Mouse (Mus musculus) left cerebral cortex, postnatal 14 days (tissue): ENCODE data around the gene Nedd9. TPM values are rescaled to one million over a fixed set of nuclear protein-coding genes. Genes with fewer than 3 reads are reported as not detected.

ENCODE experiments used
- DNase-seq, 2 experiments: peaks; one replicate each; pipeline ENCODE4 v3.0.0; 2021 to 2022; ENCODE audit warnings: low spot score in 2 of 2, mixed read lengths in 1 of 2
- intact Hi-C: fragments of 180-260 bp; cut with DNase I; formaldehyde crosslinking; loops from one replicate; pipeline ENCODE4 v1.15.1; 2025
- total RNA-seq, 2 experiments: library from RNA; stranded (reverse); gene quantifications; 2 replicates each; pipeline ENCODE4 v1.2.3; 2021

Nedd9 gene
- total RNA-seq, 2 experiments from 2014 or later = 9.6 to 13.2 TPM

DNA sequence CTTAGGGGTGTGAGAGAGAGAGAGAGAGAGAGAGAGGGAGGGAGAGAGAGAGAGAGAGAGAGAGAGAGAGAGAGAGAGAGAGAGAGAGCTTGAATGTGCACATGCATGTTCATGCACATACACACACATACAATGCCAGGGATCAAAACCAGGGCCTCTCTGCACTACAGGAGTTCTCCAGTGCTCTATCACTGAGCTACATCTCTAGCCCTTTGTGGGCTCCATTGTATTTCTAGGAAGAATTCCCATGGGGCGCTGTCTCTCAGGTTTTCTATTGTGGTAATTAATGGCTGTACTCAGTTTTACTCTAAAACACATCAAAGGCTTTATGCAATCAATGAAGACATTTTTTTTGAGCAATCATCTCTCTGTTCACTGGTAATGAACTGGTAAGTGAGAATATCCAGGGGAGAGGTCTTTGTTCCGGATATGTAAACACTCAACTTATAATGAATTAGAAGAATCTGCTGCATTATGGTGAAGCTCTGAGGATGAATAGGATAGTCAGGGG lies 11.5 kb upstream of the Nedd9 start:
- DNase-seq = no peak
- intact Hi-C loops = no loop called here

DNA sequence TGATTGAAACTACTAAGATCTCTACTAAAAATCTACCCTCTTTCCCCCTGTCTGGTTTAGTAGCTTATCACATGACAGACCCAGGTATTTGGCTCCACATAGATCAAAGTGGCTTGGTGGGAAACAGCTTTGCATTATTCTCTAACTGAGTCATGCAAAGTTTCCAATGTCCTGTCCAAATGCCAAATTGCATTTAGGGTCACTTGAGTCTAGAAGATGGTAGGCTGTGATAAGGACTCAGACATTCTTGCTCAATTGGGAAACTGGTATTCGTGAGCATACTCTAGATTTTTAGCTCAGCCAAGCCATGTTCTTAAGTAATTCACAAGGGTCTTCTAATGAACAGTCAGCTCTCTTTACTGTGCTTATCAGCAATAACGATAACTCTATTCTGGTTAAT lies 7.5 kb upstream of the Nedd9 start:
- intact Hi-C loops = no loop called here
- DNase-seq = no peak

DNA sequence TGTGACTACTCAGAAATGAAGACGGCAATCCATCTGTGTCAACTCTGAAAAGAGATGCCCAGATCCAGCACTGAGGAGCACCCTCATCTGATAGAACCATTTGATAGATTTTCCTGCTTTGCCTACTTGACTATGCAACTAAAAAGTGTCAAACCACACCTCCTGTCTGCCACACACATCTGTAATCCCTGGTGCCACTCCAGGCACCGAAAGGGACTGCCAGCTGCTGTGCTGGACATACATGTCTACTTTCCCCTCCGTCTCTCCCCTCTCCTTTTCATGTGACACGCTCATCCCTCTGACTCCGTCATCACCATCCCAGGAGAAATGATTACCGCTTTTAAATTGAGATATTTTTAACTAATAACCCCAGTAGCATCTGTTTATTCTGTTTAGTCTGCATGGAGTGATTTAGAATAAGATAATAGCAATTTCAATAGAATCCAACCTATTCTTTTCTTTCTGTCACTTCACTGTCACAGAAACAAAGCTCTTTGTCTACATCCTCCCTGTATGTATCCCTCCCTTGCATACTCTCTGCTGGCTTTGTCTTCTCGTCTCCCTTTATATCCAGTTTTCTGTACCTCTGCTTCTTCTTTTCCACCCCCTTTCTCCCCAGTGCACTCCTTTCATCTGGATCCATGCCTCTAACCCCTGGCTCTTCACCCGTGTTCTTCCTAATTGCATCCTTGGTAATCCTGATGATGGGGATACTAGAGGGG lies 5.0 kb upstream of the Nedd9 start:
- intact Hi-C loops = no loop called here
- no peak for DNase-seq

DNA sequence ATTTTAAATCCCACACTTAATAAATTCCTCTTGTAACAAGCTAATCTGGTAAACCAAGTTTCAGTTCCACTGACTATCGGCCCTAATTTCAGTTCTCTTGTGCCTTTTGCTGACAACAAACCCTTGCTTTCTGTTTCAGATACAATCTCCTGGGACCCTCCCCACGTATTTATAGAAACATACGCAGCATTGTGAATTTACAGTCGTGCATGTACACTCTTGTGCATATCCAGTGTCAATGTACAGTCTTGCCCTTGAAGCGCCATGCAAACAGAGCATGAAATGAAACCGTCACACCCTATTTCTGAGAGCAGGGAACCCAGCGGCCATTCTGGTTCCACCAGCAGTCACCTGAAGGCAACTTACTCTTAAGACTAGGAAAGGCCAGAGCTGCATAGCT lies 4.4 kb upstream of the Nedd9 start:
- intact Hi-C loops = no loop called here

DNA sequence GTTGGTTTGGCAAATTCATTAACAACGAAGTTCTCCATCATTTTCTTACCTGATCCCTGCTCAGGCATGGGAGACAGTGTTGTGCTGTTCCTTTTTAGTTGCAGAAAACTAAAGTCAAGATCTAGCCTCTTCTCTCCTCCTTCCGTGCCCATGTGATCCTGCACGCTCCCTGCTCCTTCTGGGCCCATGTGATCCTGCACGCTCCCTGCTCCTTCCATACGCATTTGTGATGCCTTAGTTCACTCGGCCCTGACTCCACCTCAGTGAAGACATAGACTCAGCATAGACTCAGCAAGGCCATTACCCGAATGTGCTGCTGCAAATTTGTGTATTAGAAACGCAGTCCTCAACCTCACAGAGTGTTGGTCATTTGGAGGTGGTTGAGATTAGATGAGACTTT lies 3.1 kb upstream of the Nedd9 start:
- intact Hi-C loops = no loop called here
- DNase-seq = no peak

More for the DNA sequence above, 4.4 kb upstream of the Nedd9 start:
- DNase-seq = no peak

DNA sequence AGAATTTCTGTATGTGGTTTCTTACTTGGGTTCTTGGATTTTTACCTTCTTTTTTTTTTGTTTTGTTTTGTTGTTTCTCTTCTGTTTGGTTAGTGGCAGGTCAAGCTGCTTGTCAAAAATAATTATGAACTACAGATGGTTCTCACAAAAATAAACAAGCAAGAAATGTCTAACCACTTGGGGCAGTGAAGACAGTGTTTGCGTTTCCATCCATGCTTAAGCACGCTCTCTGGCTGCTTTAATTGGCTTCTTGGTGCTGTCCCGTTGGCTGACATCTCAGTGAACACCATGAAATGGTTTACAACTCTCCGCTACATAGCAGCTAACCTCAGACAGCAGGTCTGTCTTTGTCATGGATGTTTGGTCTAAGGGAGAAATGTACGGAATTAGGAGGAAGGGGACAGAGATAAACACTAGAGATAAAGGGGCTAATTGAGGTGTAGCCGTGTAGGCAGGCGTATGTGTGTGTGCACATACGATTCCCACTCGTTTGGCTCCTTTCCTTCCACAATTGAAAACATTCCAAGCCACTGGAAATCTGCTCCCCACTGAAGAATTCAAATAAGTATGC lies 2.6 kb upstream of the Nedd9 start:
- no peak for DNase-seq
- intact Hi-C loops = no loop called here

DNA sequence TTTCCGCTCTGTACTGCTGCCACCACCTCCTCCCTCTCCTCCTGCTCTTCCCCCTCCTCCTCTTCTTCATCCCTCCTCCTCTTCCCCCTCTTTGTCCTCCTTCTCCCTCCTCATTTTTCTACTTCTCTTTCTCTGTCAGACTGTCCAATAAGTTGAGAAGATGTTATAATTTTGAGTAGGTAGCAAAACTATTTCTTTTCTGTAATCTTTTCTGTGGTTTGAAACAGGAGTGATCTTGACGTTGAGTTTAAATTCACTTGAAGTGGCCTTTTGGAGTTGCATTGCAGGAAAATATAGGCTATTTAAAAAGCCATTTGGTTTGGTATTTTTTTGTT lies 214 bp upstream of the Nedd9 start:
- DNase-seq = no peak
- intact Hi-C loops = no loop called here

DNA sequence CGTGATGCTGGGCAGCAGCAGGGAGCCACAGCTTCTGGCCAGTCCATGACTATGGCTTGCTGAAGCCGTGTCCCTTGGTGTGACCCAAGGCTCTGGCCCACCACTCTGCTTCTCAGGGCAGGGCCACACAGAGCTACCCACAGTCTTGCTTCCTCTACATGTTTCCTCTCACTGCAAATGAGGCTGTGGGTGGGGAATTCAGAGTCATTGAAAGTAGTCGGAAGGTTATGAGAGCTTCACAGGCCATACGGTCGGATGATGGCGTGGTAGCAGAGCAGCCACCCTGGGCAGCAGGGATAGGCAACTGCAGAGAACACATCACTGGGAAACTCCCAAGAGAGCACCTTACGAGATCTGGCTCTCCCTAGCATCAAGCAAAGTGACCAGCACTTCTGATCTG lies 3.2 kb downstream of the Nedd9 start:
- intact Hi-C loops = no loop called here
- DNase-seq = no peak

DNA sequence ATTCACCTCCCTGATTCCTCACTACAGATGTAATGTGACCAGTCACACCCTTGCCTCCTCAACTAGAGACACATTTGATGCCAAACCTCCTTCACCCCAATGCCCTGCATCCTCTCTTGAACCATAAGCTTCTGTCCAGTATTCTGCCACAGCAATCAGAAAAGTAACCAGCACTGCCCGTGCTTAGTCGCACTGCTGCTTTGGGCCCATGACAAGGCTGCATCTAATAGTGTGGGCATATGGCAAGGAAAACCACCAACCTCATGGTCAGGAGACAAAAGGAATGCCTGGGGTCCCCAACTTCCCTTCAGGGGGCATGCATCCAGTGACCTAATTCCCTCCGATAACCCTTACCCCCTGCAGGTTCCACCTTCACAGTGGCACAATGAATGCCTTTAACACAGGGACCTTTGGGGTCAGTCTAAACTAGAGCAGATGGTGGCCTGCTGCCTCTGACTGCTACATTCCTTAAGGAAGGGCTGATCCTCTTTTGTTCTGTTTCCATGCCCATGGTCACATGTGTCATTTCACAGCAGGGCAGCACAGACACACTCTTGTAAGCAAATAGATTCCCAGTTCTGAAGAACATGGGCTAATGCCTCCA lies 4.7 kb downstream of the Nedd9 start:
- no peak for DNase-seq
- intact Hi-C loops = no loop called here

DNA sequence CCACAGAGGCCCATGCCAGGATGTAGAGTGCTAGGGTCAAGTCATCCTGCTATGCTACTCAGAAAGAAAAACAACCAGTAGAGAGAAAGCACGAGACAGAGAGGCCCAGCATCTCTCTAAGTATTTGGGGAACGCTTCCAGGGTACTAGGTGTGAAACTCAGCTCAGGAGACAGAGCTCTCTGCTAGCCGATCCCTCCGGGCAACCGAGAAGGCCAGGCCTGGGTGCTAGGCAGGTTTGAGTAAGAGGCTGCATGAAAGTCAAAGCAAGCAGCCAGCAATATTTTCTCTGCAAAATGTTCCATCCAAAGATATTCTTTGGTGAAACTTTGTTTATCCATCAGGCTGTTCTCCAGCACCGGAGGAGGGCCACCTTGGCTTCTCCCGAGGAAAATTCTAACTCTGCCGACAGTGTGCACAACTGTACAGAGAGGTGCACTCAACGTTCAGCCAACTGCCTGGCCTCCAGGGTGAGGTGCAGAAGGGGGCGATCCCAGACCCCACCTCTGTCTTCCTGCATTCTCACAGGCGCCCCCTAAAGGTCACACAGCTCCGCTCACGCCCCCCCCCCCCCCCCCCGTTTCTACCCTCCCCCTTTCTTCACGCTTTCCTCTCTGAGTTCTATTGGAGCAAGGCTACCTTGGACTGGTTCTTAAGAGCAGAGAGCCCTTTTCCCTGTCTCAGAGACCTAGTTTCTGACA lies 7.3 kb downstream of the Nedd9 start:
- no peak for DNase-seq
- intact Hi-C loops = no loop called here

DNA sequence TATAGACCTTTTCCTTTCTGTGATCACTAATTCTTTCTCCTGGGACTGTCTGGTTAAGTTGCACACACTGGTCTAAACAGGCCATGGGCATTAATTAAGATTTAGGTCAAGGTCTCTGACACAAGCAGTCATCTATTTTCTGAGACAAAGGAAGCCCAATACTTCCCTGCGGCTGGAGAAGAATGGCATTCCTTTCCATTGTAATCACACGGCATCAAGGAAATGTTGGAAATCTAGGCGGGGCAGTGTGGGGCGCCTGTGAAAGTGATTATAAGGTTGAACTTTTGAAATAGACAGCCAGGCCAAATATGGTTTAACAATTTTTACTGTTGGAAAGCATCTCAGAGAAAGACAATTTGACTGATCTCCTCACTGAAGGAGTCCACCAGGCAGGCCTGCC lies 10.9 kb downstream of the Nedd9 start:
- DNase-seq = no peak
- intact Hi-C loops = no loop called here

DNA sequence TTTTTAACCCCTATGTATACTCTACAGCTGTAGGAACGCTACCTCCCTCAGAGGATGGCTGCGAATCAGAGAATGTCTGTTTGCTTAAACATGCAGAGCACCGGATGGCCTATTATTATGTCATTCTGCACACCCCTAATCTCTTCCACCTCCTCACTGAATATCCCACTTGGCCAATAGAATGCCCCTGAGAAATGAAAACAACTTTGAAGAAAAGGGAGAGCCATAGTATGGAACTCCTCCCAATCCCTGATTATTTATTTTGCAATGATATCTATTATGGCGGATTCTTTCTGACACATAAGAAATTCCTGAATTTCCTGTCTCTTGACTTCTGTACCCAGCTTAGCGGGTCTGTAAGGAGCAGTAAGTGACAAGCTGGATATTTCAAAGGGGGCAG lies 12.8 kb downstream of the Nedd9 start:
- DNase-seq = no peak

DNA sequence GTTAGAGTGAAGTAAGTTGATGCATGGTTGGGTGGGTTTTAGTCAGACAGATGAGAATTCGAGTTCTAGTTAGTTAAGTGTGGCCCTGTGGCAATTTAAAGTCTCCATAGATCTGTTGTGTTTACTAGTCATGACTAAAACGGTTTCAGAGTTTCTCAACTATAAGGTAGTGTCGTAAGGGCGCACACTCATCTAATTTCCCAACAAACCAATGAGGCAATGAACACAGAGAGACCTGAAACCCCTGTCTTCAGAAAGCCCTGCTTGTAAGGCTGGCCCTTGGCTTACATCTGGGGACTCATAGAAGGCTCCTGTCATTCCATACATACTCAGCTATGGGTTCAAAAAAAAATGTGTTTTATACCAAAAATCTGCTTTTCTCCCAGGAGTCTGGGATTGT lies 13.7 kb downstream of the Nedd9 start:
- intact Hi-C loops = no loop called here
- no peak for DNase-seq

More for the DNA sequence above, 12.8 kb downstream of the Nedd9 start:
- intact Hi-C loops = no loop called here

DNA sequence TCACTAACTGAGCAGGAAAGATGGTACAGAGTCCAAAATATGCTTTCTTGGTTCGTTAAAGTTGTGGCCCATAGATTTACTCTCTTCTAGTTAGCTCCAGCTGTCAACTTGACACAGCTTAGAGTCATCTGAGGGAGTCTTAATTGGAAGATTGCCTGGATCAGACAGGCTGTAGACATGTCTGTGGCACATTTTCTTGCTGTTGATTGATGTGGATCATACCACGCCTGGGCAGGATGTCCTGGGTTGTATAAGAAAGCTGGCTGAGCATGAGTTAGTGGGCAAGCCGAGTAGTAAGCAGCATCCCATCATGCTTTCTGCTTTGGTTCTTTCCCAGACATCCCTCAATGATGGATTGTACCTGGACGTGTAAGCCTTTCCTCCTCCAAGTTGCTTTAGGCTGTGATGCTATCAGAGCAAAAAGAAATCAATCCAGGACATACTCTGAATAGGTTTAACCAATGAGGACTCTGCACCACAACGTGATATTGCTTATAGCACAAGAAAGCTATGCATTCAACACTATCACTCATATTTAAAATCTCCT lies 14.2 kb downstream of the Nedd9 start:
- no peak for DNase-seq
- intact Hi-C loops = no loop called here

DNA sequence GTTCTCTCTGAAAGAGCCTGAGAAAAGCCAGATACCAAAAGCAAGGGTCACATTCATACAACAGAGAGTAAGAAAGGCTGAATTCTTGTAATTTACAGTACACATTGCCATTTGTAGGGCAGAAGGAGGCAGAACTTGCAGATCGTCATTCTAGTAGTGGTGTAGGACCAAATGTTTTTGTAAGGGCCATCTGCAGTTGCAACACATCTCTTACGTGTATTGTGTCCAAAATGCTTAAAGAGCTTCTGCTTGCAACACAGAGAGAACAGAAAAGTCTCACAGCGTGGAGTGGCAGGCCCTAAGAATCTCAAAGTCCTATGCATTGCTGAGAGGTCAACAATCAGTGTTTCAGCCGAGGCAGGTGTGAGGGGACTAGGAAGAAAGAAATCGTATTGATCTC lies 18.9 kb downstream of the Nedd9 start:
- intact Hi-C loops = no loop called here
- no peak for DNase-seq

DNA sequence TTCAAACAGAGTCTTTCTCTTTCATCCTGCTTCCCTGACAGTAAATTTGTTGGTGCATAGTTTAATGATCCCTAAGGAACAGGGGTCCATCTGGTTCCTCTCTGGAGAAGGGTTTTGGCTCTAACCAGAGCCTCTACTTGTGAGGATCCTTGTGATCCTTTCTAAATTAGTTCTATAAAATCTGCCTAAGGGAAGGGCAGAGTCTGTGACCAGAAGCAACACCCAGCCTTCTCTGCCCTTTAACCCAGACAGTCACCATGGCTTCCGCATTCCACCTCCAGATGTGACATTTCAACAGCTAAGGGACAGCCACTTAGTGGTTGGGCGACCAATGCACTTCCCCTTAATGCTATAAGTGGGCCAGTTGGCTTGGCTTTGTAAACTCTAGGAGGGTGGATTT lies 20.1 kb downstream of the Nedd9 start:
- DNase-seq = no peak
- intact Hi-C loops = no loop called here

DNA sequence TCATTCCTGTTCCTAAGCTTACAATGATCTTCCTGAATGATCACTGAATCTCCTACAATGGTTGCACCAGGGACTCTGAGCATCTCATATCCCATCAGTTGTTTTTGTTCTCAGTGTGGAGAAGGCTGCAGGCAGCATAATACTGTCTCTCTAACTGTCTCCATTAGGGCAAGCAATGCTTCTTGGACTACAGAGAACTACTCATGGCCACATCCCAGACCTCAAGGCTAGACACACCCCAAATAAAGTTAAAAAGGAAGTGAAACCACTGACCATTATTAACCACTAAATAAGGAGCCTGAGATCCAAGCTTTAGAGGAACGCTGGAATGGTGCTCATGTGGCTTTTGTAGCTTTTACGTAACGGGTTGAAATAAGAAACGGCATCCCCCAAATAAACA lies 20.5 kb downstream of the Nedd9 start:
- DNase-seq = no peak
- intact Hi-C loops = no loop called here

DNA sequence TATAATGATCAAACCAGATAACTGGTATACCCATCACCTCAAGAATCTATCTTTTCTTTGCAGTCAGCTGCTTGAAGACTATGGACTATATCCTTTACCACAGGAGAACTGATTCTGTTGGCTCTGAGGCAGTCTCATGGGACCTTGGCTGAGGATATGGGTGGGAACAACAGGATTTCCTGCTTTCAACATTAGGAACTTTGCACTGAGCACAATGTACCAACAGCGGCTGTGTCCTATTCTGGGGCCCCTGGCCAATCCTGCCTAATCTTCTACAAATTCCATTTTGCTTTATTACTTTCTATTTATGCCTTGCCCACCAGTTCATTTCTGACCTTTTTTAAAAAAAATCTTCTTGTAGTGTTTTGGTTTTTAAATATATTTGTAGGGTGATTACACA lies 21.0 kb downstream of the Nedd9 start:
- intact Hi-C loops = no loop called here
- no peak for DNase-seq

DNA sequence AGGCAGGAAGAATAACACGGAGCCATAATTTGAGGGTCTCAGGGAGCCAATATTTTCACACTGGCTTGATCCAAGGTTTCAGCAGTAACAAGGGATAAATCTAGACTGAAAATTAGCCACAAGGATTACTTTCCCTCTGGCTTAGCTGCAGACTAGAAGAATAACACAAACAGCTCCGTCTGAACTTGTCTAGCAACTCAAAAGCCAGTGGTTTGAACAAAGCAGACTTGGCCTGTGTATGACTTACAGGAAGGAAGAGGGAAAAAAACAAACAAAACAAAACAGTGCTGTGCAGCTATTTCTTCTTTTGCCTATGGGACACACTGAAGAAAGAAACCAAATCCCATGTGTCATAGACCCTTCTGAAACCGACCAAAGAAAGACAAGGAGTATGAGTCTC lies 25.7 kb downstream of the Nedd9 start:
- intact Hi-C loops = no loop called here
- DNase-seq = no peak

DNA sequence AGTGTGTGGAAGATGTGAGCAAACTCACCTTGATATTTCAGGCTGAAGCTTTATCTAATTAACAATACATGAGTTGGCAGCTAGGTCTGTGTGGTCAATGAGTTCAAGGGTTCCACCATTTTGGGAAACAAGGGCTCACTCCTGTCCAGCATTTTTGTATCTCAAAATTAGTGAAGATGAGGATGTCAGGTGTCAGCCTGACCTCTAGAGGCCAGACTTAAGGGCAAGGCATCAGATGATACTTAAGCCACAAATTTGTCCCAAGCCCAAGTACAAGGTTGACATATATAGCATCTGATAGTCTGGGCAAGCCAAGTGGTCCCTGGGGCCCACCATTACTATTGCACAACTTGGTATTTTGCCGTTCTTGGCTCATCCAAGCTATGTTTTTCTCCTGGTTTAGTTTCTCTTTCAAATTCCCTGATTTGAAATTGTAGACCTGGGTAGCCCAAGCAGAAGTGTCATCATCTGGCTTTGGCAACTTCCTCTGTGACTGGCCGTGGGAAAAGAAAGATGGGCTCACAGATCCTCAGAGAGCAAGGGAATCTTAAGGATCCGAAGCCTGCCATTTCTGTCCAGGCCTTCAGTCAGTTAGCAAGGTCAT lies 27.4 kb downstream of the Nedd9 start:
- intact Hi-C loops = no loop called here
- DNase-seq = no peak
